Mouse (Mus musculus) stomach, embryonic 16.5 days (tissue): ENCODE results near the gene Sirt4. TPM values are rescaled to one million over a fixed set of nuclear protein-coding genes. Genes with fewer than 3 reads are reported as not detected.

Source experiments
- ATAC-seq: fragments of 200-750 bp; cut with Nextera tagmentation; 2 replicates; pipeline ENCODE4 v1.8.0; 2017; ENCODE audit warnings: moderate number of reproducible peaks, moderate TSS enrichment; ENCODE audit not compliant: insufficient read depth, low FRiP score
- H3K27ac ChIP-seq: fragments of 300-500 bp; sonication (generic); 2 replicates; pipeline ENCODE4 v1.5.1; 2014; ENCODE audit warnings: low read length
- H3K27me3 ChIP-seq: fragments of 300-500 bp; sonication (generic); 2 replicates; pipeline ENCODE4 v1.6.1; 2014; ENCODE audit warnings: low read length, control low read depth, mixed read lengths; ENCODE audit not compliant: control insufficient read depth, insufficient read depth
- H3K36me3 ChIP-seq: fragments of 300-500 bp; sonication (generic); 2 replicates; pipeline ENCODE4 v1.6.1; 2014; ENCODE audit warnings: low read length; ENCODE audit not compliant: control insufficient read depth, insufficient read depth
- H3K4me1 ChIP-seq: fragments of 300-500 bp; sonication (generic); 2 replicates; pipeline ENCODE4 v1.6.1; 2014; ENCODE audit warnings: low read length, control low read depth, mixed read lengths; ENCODE audit not compliant: control insufficient read depth, insufficient read depth
- H3K4me2 ChIP-seq: fragments of 300-500 bp; sonication (generic); 2 replicates; pipeline ENCODE4 v1.6.1; 2014; ENCODE audit warnings: low read depth, low read length, mixed read lengths
- H3K4me3 ChIP-seq: fragments of 300-500 bp; sonication (generic); replicated peaks from 2 replicates; pipeline ENCODE4 v1.5.1; 2014; ENCODE audit warnings: mild to moderate bottlenecking, low read length
- H3K9ac ChIP-seq: fragments of 300-500 bp; sonication (generic); 2 replicates; pipeline ENCODE4 v1.6.1; 2014; ENCODE audit warnings: low read length
- H3K9me3 ChIP-seq: fragments of 300-500 bp; sonication (generic); replicated peaks from 2 replicates; pipeline ENCODE4 v1.6.1; 2016; ENCODE audit warnings: low read length, control low read depth; ENCODE audit not compliant: control insufficient read depth
- WGBS: fragments of 180-500 bp; shearing (Covaris S2); extraction: QIAGEN DNeasy Blood & Tissue Kit; methylation state at CpG from one replicate; pipeline ENCODE4 v1.1.7; 2014; 5-methylcytosine and 5-hydroxymethylcytosine counted together
- polyA plus RNA-seq: library from polyadenylated mRNA; unstranded; fragments of >200 nt; fragmentation: Nextera tagmentation; extraction: Ambion mirVana; gene quantifications from 2 replicates; pipeline ENCODE4 v1.2.1, GENCODE M21; 2015

The Sirt4 gene
- polyA plus RNA-seq, 1 experiment from 2014 or later = 28.0 TPM

- Histone ChIP-seq H3K27ac (no peak overlapping the region), H3K36me3 (no peaks in the 10 kb centered on the region), H3K27me3 (no peaks in the 10 kb centered on the region), H3K4me3 (no peak overlapping the region), H3K9me3 (no peaks in the 10 kb centered on the region), H3K4me1 (no peaks in the 10 kb centered on the region; the same call in 1 of the 2 replicates), H3K9ac (peak overlapping the region; percentile 18), H3K4me2 (no peak overlapping the region)
- WGBS = 52% methylated on average over 38 of the region's 38 CpGs
- no peak for ATAC-seq
Measured at GRCm38 (mm10) chr5:115482390-115483265, 1.9 kb downstream of the Sirt4 start.

- 30% methylated on average over 27 of the region's 27 CpGs for WGBS
Measured at GRCm38 (mm10) chr5:115480101-115480500, 4.4 kb downstream of the Sirt4 start.

GRCm38 (mm10) chr5:115479561-115479960 is 5.0 kb downstream of the Sirt4 start:
- H3K4me3 ChIP-seq = no peak overlapping the region
- H3K36me3 ChIP-seq = no peaks in the 10 kb centered on the region
- no peak overlapping the region for H3K4me2 ChIP-seq
- H3K27ac ChIP-seq = no peak overlapping the region
- no peaks in the 10 kb centered on the region; the same call in 1 of the 2 replicates for H3K4me1 ChIP-seq
- no peak for ATAC-seq
- no peaks in the 10 kb centered on the region for H3K27me3 ChIP-seq
- H3K9me3 ChIP-seq = no peaks in the 10 kb centered on the region
- 57% methylated on average over 15 of the region's 15 CpGs for WGBS
- no peak overlapping the region for H3K9ac ChIP-seq

More at GRCm38 (mm10) chr5:115480101-115480500, 4.4 kb downstream of the Sirt4 start:
- H3K27me3 ChIP-seq = no peaks in the 10 kb centered on the region
- H3K4me2 ChIP-seq = peak overlapping the region; percentile 43
- peak overlapping the region; percentile 18; the same call in 1 of the 2 replicates for H3K4me3 ChIP-seq
- no peaks in the 10 kb centered on the region for H3K9me3 ChIP-seq
- peak overlapping the region; percentile 57 for H3K9ac ChIP-seq
- H3K36me3 ChIP-seq = no peaks in the 10 kb centered on the region
- no peak for ATAC-seq
- H3K4me1 ChIP-seq = no peaks in the 10 kb centered on the region; the same call in 1 of the 2 replicates
- no peak overlapping the region for H3K27ac ChIP-seq

GRCm38 (mm10) chr5:115476107-115476727 is 8.3 kb downstream of the Sirt4 start:
- ATAC-seq = peak; percentile 53; the same call in 1 of the 2 replicates
- peak overlapping the region; percentile 58 for H3K9ac ChIP-seq
- H3K4me2 ChIP-seq = peak overlapping the region; percentile 53
- H3K27me3 ChIP-seq = no peaks in the 10 kb centered on the region
- H3K4me1 ChIP-seq = no peaks in the 10 kb centered on the region
- no peak overlapping the region for H3K27ac ChIP-seq
- no peaks in the 10 kb centered on the region for H3K9me3 ChIP-seq
- H3K4me3 ChIP-seq = peak overlapping the region; percentile 40
- H3K36me3 ChIP-seq = no peaks in the 10 kb centered on the region
- 35% methylated on average over 12 of the region's 12 CpGs for WGBS

GRCm38 (mm10) chr5:115475337-115476106 is 9.0 kb downstream of the Sirt4 start:
- H3K36me3 ChIP-seq = no peaks in the 10 kb centered on the region
- H3K4me2 ChIP-seq = peak overlapping the region; percentile 53
- H3K9ac ChIP-seq = peak overlapping the region; percentile 58
- H3K27me3 ChIP-seq = peaks cover 3% of the 10 kb centered on the region; the same call in 1 of the 2 replicates
- peak; percentile 80 for ATAC-seq
- no peaks in the 10 kb centered on the region for H3K4me1 ChIP-seq
- H3K4me3 ChIP-seq = peak overlapping the region; percentile 40
- H3K9me3 ChIP-seq = no peaks in the 10 kb centered on the region
- WGBS = 15% methylated on average over 22 of the region's 22 CpGs
- H3K27ac ChIP-seq = no peak overlapping the region

- Histone ChIP-seq H3K4me2 (no peak overlapping the region), H3K4me1 (no peaks in the 10 kb centered on the region), H3K36me3 (no peaks in the 10 kb centered on the region), H3K27ac (no peak overlapping the region), H3K9ac (no peak overlapping the region), H3K27me3 (peaks cover 3% of the 10 kb centered on the region; the same call in 1 of the 2 replicates), H3K4me3 (no peak overlapping the region), H3K9me3 (no peaks in the 10 kb centered on the region)
- 67% methylated on average over 22 of the region's 22 CpGs for WGBS
- ATAC-seq = no peak
Measured at GRCm38 (mm10) chr5:115474174-115474828, 10.2 kb downstream of the Sirt4 start.

GRCm38 (mm10) chr5:115473191-115473590 is 11.3 kb downstream of the Sirt4 start:
- H3K27me3 ChIP-seq = peaks cover 3% of the 10 kb centered on the region; the same call in 1 of the 2 replicates
- H3K9me3 ChIP-seq = no peaks in the 10 kb centered on the region
- H3K4me2 ChIP-seq = no peak overlapping the region
- no peak overlapping the region for H3K9ac ChIP-seq
- H3K27ac ChIP-seq = no peak overlapping the region
- no peak overlapping the region for H3K4me3 ChIP-seq
- WGBS = 69% methylated on average over 10 of the region's 10 CpGs
- H3K4me1 ChIP-seq = no peaks in the 10 kb centered on the region
- H3K36me3 ChIP-seq = no peaks in the 10 kb centered on the region
- ATAC-seq = no peak

- Histone ChIP-seq H3K36me3 (no peaks in the 10 kb centered on the region), H3K4me3 (no peak overlapping the region), H3K4me2 (0 out of 2 replicates have a peak overlapping the region, but pooled peaks have one; percentile 20), H3K4me1 (0 out of 2 replicates have a peak, but pooled peaks cover 3% of the 10 kb centered on the region), H3K27ac (no peak overlapping the region), H3K9ac (no peak overlapping the region), H3K9me3 (no peaks in the 10 kb centered on the region), H3K27me3 (peaks cover 3% of the 10 kb centered on the region; the same call in 1 of the 2 replicates)
- no peak for ATAC-seq
- 37% methylated on average over 20 of the region's 20 CpGs for WGBS
Measured at GRCm38 (mm10) chr5:115470766-115471531, 13.6 kb downstream of the Sirt4 start.
